Mouse (Mus musculus) retina, postnatal 1 day (tissue): Measurements from ENCODE around the gene Lrrc36.

ENCODE experiments used
- DNase-seq: peaks from one replicate; pipeline ENCODE4 v3.0.0-alpha.2; 2012

Lrrc36 gene

DNA sequence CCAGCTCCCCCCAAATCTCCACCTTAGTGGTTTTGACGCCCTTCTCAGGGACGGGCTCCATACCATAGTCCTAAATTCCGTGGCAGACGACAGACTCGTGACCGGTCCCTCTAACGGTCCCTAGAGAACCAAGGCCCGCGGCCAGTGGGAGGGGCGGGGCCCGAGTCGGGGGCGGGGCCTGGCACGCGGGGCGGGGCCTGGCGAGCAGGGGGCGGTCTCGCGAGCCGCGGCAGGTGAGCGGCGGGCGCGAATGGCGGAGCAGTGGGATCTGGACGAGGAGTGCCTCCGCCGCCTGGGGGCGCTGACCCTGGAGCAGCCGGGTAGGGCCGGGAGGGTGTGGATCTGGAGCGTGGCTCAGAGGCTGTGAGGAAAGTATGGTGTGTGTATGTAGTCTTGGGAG, at the start of gene Lrrc36, which contains the start of gene Kctd19:
TSS of gene Lrrc36 (plus strand) at position 181 of the 400 bp plus-strand sequence.
TSS of gene Kctd19 (minus strand) at position 112 of the 400 bp plus-strand sequence.
- peak; percentile 70 for DNase-seq

DNA sequence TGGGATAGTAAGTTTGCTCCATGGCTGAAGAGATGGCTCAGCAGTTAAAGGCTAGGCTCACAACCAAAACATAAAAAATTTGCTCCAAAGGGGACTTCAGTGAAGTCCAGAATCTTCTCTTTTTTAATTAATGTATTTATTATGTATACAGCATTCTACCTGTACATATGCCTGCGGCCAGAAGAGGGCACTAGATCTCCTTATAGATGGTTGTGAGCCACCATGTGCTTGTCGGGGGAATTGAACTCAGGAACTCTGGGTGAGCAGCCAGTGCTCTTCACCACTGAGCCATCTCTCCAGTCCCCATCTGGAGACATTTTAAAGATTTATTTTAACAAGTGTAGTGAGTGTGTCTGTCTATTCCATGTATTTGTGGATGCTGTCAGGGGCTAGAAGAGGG, 46.3 kb upstream of the Lrrc36 start:
- DNase-seq = peak; percentile 36

- DNase-seq = no peak
These were observed 40.9 kb upstream of the Lrrc36 start for GRCm38 (mm10) chr8:105372473-105372872.

- no peak for DNase-seq
These were observed 40.3 kb upstream of the Lrrc36 start, which contains the start of gene Plekhg4 for GRCm38 (mm10) chr8:105373032-105373431. Gene Plekhg4, plus strand, starts transcription at chr8:105373274.

DNA sequence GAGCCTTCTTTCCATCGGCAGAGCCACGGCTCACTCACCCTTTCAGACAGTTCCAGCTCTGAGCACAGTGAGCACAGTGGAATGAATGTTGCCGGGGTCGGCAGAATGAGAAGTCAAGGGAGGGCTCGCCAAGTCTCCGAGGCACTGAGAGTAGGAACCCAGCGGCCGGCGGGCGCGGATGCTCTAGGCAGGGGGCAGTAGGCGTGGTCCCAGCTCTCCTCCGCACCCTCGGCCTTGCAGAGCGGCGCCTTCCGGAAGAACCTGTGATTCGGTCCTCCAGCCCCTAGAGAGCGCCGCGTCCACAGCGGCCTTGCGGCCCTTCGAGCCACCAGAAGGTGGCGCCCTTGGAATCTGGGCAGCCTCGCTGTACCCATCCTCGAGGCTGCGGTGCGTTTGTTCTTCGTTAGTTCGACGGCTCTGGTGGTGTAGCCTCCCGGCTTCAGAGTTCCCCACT, 38.8 kb upstream of the Lrrc36 start:
- peak; percentile 66 for DNase-seq

- peak; percentile 33 for DNase-seq
These were observed 34.7 kb upstream of the Lrrc36 start for GRCm38 (mm10) chr8:105378673-105379072.

GRCm38 (mm10) chr8:105380308-105380707, 33.1 kb upstream of the Lrrc36 start:
- no peak for DNase-seq

- no peak for DNase-seq
These were observed 29.3 kb upstream of the Lrrc36 start for GRCm38 (mm10) chr8:105384070-105384469.

DNA sequence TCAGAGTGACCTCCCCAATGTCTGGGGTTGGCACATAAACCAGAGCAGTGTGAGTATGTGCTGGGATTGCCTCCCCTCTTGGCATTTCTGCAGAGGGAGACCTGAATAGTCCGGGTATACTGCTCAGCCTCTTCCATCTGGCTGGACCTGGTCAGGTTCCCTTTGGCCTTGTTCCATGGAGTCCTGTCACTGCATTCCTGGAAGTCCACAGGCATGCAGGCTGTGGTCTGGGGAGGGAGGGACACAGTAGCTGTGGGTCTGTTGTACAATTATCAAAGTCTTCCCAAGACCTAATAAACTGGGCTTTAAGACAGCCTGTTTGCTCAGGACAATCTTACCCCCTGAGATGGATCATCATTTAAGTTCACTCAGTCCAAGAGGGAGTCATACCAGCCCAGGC, 26.2 kb upstream of the Lrrc36 start:
- no peak for DNase-seq

- DNase-seq = no peak
These were observed 24.3 kb upstream of the Lrrc36 start for GRCm38 (mm10) chr8:105389096-105389495.

DNA sequence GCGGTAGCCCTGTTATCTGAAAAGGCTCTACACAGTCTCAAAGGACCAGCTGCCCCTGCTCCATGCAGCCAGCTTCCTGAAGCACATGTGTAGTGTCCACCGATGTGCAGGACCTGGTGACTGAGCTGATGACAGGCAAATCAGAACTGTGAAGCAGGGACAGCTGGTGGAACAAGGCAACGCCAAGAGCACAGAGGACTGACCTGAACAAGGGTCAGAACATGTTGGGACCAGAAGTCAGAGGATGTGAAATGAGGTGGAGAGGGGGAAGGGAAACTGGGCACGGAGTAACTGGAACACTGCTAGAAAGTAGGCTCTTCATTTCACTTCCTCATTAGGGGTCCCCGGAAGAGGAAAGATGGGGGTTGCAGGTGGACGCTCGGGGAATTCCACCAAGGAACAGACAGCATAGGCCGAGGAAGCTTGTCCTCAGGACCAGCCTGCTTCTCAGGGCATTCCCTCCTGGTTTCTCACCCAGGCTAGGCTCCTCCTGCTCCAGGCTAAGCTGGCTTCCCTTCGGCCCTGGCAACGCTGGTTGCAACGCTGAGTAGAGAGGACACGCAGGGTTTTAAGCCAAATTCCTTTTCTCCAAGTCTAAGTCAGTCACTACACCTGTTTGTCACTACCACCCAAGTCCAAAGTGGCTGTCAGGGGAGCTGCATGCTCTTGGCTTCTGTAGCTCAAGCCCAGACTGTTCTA, 20.1 kb upstream of the Lrrc36 start:
- no peak for DNase-seq

DNA sequence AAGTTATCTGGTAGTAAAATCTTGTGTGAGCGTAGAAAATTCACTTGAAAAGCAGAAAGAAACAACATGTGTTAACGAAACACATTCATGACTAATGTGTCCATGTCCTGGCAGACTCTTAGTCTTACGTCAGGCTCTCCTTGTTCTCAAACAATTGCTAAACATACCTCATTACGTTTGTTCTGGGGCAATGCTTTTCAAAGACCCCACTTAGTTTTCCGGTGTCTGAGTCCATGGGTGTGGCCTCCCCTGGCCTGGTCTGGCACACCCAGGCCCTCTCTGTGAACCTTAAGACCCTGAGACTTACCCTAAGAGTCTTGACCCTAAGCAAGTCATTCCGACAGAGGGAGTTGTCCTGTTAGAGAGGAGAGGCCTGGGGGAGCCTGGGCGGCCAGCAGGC, 19.5 kb upstream of the Lrrc36 start:
- DNase-seq = no peak

DNA sequence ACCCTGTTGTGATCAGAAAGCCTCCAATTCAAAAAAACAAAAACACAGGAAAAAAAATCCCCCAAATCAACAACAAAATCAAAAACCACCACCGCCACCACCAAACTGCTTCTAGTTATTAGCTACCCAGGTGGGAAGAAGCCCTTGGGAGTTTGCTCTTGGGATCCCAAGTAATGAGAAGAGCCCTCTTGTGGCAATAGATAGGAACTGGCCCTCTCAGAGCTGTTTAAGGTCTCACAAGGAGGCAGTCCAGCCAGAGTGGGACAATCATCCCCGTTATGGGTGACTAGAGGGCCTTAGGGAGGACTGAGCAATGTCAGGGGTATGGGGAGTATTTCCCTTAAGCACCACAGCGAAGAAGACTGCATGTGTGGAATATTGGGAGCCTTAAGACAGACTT, 15.6 kb upstream of the Lrrc36 start:
- peak; percentile 70 for DNase-seq

DNA sequence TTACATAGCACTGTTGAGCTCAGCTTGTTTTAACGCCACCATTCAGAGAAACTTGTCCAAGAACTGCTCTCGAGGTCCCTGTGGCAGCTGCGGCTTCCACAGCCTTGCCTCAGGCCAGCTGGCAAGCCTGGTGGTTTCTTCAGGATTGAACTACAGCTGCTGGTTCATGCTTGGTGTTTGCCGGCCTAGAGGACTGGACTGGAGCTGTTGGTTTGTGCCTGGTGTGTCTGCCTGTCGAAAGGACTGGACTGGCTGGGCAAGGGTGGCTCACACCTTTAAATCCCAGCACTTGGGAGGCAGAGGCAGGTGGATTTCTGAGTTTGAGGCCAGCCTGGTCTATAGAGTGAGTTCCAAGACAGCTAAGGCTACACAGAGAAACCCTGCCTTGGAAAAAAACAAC, 13.4 kb upstream of the Lrrc36 start:
- no peak for DNase-seq

- no peak for DNase-seq
These were observed 9.9 kb upstream of the Lrrc36 start for GRCm38 (mm10) chr8:105403467-105403866.

GRCm38 (mm10) chr8:105404496-105404895, 8.9 kb upstream of the Lrrc36 start:
- DNase-seq = no peak

- DNase-seq = no peak
These were observed 7.0 kb upstream of the Lrrc36 start for GRCm38 (mm10) chr8:105406416-105406815.

- DNase-seq = no peak
These were observed 5.0 kb upstream of the Lrrc36 start for GRCm38 (mm10) chr8:105408331-105408730.

DNA sequence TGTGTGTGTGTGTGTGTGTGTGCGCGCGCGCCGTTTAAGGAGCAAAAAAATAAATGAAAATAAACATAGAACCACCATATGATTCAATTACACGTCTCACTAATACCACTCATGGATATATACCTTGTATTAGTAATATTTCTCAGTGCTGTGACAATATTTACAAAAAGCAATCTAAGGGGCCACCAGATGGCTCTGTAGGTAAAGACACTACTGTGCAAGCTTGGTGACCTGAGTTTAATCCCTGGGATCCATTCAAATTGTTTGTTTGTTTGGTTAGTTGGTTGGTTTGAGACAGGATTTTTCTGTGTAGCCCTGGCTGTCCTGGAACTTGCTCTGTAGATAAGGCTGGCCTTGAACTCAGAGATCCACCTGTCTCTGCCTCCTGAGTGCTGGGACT, 3.4 kb upstream of the Lrrc36 start:
- no peak for DNase-seq

DNA sequence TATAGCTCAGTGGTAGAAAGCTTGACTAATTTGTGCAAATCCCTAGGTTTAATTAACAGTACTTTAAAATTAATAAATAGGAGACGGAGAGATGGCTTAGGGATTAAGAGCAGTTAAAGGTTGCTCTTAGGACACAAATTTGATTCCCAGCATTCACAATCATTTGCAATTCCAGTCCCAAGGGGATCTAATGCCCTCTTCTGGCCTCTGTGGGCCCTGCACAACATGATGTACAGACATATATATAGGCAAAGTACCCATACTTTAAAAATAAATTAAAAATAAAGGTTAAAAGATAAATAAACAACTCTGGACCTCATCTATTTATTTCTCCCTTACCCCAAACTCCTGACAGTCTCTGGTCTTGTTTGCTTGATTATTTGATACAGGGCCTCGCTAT, 5.6 kb downstream of the Lrrc36 start:
- DNase-seq = no peak

DNA sequence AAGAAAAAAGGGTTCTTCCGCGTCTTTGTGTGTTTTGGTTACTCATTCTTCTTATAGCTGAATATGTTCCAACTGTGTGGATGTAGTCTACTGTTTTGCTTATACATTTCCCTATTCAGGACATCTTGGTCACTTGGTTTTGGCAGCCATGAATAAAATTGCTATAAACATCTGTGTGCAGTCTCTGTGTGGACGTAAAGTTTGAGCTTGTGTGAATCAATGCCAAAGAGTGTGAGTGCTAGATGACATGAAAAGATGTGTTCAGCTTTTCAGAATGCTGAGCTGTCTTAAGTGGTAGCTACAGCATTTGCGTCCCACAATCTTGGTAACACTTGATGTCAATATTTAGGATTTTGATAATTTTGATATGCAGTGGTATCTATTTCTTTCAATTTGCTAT, 6.4 kb downstream of the Lrrc36 start:
- DNase-seq = no peak

DNA sequence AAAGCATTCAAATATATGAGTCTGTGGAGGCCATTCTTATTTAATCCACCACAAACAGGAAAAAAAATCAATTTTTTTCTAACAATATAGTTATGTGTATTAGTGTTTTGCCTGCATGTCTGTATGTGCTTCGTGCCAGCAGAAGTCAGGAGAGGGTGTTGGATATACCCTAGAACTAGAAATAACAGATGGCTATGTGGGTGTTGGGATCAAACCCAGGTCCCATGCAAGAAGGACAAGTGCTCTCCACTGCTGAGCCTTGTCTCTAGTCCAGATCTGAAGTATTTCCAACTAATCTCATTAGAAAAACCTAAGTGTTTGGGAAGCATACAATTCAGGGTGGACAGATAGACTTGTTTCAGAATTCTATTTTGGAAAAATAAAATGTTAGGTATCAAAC, 8.6 kb downstream of the Lrrc36 start:
- DNase-seq = no peak

DNA sequence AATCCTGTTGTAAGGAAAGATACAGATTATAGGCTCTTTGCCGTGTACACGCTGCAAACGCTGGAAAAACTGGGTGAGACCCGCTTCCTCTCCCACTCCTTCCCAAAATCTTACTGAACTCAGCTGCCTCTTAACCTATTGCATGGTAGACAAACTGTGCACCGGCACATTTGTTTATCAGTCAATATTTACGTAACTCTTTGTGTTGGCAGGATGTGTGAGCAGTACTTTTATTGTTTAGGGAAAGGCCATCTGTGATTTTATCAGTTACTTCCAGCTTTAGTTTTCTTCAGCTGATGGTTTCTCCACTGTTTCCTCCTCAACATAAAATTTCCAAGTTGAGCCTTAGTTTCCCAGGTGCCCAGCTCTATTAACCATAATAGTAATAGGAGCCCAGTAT, 13.5 kb downstream of the Lrrc36 start:
- DNase-seq = no peak

DNA sequence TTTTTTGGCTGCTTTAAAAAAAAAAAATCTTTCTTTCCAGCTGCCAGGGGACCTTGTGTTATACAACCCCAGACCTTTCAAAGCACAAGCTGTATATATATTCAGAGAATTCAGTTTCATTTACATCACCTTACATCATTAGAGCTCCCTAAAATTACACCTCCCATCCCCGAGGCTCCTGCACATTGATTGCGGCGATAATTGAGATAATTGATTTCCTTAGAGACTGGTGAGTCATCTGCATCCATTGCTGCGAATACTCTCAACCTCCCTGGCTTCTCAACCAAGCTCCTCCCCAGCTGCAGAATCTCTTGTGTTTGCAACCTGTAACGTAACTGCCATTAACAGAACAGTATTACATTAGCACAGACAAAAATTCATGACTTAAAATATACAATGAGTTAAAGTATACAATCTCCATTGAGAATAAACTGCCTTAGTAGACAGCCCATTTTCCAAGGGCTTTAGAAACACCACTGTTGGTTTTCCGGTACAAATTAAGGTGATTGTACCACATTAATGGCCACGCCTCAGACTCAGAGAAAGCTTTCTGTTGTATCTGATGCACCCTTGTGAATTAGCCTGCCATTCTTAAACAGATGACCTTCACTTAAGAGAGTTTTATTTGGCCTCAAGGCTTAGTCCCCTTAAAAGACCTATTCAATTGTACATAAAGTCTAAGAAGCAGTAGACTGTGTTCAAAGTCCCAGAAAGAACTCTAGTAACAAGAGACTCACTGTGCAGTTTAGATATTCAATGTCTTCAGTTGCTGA, 18.6 kb downstream of the Lrrc36 start:
- DNase-seq = no peak
